Mouse (Mus musculus) cerebellum, postnatal 4 days (tissue): ENCODE measurements around the gene Card10.
A peak's percentile ranks its signal among the peaks of the same experiment; 100 is the strongest.

Source experiments
- DNase-seq, 2 experiments: peaks; one replicate each; pipeline ENCODE4 v3.0.0; 2022; ENCODE audit warnings: low spot score in 2 of 2, mixed read lengths in 1 of 2

Card10 gene

DNA sequence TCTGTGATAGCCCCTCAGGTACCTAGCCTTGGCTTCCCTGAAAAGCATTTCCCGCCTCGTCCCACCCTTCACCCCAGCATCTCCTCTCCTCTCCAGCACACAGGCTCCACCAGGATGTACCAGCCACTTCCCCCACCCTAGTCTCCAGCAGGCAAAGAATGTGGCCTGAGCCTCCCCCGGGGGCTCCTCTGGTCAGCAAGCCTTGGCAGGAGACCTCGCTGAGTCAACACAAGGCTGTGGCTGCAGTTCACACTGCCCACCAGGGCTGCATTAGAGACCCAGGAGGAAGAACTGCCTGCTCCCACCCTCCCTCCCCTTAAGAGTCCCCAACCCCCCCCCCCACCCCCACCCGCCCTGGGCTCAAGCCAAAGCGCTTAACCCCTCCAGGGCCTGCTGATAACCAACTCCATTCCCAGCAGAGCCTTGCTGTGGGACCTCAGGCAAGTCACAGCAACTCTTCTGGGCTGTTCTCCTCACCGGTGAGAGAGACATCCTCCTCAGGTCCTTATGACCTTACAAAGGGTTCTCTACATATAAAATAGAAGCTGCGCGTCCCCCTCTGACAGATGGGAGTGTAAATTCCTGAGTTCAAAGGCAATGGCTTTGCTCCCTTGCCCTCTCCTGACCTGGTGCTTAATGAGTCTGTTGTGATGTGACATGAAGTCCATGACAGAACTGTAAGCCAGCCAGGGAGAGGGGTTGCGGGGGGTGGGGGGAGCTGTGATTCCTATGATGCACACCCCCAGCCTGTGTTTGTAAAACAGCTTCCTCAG lies 31.6 kb upstream of the Card10 start:
- DNase-seq, result no peak

DNA sequence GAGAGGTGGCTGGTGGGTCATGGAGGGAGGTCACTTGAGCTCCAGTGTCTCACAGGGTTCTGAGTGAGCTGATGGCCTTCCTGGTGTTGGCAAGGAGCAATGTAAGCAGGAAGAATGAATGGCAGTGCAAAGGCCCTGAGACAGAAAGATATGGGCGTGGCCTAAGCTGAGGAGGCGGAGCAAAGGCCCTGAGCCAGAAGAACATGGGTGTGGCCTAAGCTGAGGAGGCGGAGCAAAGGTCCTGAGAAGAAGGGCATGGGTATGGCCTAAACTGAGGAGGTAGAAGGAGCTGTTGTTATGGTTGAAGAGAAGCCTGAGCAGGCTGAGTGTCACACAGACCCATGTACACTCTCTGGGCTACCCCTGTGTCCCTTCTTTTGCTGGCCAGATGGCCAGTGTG lies 30.7 kb upstream of the Card10 start:
- DNase-seq, result no peak

DNA sequence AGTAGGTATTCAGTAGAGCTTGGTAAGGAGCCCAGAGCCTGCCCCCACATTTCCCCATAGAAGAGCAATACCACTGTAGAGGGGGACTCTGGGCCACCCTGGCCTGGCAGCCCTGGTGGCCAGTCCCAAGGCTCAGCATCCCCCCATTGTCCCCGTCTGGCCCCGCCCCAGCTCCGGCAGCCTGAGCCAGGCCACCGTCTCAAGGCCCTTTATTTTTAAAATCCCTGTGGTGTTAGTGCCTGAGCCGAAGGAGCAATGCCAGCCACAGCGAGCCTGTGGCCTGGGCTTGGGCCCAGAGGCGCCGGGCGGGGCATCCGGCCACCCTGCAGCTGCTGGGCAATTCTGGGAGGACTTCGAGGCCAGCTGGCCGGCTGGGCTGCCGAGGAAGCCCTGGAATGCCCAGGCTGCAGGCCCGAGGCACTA lies 29.9 kb upstream of the Card10 start:
- DNase-seq, result peak; percentile 52 to 80

DNA sequence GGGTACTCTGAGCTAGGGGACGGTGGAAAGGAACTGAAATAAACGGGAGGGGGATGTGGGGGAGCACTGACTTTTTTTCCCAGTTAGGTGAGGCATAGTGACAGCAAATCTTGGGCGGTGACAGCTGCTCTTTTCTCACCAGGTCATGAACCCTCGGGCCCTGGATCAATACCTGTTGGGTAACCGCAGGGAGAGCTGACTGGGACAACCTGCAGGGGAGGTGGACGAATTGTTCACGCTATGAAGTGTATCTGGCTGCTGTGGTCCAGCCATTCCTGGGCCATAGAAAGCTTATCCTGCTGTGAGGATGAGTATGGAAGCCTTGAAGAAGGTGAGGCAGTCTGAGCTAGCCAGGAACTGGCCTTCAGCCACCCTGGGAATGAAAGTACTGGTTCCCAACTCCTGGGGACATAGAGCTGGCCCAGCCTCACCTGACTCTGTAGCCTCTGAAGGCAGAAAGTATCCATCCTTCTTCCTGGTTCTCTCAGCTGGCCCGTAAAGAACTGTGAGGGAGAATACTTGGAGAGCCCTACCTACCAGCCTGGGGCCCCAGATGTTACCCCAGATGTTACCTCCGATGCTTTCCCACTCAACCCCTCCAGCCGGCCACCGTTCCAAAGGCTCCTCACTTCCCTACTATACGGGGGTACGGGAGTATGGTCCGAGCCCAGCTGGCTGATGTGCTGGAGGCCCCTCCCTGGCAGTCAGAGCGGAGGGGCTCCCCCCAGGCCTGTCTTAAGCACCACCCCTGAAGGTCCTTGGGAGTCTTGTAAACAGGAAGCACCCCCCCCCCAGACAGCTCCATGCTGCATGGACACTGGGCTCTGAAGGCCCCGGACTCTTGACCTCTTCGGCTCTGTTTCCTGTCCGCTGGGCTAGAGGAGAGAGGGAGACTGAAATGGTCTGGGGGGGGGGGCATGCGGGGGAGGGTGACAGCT lies 29.1 kb upstream of the Card10 start:
- no peak for DNase-seq

DNA sequence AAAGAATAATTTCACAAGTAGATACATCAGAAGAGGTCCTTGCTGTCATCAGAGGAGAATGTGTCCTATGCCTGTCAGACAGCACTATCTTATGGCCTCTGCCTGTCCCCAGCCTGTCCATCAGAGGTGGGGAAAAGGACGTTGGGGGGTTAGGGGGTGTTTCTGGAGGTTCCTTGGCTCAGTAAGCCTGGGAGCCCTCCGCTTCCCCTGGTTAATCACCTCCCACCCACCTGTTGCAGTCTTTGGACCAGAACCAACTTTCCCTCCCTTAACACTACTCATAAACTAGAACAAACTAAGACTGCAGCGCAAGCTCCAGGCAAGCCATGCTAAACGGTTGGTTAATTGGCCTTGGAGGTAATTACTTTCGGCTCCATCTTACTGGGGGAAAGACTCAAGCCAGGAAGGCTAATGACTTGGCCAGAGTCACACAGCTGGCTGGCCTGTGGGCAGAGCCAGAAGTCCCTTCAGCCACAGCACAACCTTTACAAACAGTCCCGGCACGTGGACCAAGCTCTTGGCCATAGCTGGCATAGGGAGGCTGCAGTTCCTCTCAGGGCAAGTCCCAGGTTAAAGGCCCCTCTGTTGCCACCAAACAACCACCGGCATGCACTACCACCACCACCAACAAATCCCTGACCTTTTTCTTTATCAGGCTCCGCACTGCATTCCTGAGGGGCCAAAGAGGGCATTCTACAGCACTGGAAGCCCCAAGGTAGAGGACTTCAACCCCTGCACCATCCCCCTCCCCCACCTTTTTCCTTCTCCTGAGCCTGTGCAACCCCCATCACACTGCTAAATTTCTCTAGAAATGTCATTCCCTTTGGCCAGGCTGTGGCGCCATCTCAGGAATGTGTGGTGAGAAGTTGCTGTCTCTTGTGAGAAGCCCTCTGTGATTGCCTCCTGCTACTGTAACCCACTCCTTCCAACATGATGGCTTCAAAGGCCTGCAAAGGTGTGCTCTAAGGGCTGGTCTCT lies 28.2 kb upstream of the Card10 start:
- DNase-seq, result no peak

DNA sequence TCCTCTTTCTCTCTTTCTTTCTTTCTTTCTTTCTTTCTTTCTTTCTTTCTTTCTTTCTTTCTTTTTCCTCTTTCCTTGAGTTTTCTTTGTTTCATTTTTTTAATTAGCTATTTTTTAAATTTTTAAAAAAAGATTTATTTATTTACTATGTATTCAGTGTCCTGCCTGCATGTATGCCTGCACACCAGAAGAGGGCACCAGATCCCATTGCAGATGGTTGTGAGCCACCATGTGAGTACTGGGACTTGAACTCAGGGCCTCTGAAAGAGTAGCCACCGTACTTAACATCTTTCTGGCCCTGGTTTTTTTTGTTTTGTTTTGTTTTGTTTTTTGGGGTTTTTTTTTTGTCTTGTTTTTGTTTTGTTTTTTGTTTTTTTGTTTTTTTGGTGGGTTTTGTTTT lies 26.8 kb upstream of the Card10 start:
- no peak for DNase-seq

DNA sequence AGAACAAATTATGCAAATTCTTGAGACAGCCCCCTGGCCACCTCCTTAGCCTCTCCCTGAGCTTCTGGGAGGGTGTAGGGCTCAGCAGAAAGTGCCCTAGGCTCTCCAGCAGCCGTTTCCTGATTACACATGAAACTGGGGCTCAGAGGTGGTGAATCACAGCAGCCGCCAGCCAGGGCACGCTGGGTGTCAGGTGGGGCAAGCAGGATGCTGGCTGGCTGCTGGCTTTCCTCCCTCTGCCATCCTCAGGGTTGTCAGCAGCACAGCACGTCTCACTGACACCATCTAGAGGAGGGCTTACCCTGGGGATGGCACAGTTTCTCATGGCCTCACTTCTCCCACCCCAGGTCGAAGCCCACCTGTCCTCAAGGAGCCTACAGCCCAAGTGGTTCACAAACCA lies 25.5 kb upstream of the Card10 start:
- DNase-seq, result no peak

DNA sequence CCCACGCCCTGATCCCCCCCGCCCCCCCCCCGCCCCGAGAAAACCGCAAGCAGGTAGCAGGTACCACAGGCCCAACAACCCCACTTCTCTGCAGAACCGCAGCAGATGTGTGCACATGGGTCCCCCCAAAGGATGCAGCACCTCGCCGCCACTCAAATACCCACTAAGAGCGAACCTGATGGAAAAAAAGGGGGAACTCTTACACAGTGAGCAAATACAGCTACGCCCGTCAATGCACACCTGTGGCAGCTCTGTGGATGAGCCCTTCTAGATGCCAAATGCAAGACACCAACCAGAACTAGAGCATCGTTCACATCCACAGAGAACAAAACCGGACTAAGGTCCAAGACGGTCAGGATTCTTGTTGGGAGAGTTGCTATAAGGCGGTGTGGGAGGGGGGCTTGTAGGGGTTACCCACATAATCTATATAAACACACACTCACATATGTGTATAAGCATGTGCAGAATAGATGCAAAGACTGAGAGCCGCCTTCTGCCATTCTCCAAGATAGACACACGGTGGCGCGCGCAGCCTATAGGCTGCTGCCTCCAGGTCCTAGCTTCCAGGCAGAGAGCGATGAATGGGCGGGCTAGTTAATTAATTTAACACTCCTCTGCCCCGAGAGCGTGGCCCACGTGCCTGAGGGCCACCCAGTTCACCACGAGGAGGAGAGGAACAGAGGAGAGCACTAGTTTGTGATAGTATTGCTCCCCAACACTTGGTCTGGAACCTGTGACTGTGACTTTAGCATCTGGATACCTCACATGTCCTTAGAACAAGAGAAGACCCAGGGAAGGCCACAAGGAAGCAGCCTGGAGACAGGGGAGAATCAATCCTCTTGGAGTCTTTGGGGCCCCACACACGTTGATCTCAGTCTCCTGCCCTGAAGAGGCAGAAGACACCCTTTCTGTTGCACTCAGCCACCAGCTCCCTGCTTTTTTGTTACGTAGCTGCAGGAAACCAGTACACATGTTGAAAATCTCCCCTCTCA lies 23.7 kb upstream of the Card10 start:
- DNase-seq, result peak in 1 of 2 experiments; percentile 74

DNA sequence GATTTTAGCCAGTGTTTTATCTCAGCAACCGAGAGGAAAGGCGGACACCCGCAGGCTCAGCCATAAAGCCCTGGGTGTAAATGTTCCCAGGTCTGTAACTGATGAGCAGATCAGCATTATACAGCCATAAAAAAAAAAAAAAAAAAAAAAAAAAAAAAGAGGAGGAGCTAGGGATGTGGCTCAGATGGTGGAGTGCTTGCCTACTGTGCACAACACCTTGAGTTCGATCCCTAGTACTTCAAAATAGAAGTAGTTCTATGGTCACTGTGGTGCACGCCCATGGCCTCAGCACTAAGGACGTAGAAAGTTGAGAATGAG lies 13.2 kb upstream of the Card10 start:
- DNase-seq, result no peak

DNA sequence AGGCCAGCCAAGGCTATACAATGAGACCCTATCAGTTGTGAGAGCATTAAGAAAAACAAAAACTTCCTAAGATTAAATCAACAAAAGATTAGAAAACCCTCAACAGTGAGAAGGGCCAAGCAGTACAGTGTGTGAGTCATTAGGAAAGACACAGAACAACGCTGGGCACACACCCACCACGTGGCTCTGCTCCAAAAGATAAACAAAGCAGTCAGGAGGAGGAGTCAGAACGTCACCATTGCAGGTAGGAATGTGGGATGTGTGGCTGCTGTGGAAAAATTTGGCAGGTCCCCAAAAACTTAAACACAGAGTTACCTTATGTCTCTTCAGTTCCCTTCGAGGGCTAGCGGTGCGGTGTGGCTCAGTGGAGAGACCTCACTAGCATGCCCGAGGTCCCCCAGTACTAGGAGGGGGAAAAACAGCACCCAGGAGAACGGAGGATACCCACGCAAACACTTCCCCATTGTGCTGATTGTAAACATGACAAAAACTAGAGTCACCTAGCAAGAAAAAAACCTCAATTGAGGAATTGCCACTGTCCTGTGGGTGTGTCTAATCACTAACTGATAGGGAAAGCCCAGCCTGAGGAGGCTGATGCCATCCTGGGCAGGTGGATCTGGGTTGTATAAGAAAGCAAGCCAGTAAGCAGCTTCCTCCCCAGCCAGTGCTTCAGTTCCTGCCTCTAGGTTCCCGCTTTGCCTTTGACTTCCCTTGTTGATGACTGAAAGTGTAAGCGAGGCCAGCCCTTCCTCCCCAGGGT lies 12.7 kb upstream of the Card10 start:
- no peak for DNase-seq

DNA sequence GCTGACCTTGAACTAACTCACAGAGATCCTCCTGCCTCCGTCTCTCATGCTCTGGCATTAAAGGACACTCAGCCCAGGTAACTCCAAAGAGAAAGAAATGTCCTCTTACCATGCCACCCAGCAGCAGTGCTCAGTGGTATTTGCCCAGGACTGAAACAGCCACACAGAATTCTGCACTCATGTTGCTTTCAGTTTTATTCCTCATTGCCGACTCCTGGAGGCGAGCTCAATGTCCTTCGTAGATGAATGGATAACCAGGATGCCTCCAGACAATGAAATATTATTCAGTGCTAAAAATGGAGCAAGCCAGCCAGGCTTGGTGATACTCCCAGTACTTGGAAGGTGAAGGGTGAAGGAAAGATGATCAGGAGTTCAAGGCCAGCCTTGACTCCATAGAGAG lies 10.8 kb upstream of the Card10 start:
- no peak for DNase-seq

DNA sequence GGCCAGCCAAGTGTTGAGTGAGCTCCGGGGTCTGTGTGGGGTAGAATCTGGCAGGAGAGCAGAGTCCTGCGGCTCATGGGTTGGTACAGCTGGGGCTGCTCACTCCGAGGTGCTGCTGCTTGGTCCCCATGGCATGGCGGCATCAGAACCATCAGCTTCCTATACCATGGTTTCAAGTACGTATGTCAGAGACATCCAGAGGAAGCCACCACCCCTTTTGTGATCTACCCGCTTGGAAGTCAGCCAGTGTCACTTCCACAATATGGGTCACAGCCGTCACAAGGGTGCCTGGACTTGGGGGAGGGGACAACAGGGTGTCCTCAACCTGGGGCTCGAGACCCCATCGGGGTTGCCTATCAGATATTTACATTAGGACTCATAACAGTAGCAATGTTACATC lies 7.3 kb upstream of the Card10 start:
- no peak for DNase-seq

DNA sequence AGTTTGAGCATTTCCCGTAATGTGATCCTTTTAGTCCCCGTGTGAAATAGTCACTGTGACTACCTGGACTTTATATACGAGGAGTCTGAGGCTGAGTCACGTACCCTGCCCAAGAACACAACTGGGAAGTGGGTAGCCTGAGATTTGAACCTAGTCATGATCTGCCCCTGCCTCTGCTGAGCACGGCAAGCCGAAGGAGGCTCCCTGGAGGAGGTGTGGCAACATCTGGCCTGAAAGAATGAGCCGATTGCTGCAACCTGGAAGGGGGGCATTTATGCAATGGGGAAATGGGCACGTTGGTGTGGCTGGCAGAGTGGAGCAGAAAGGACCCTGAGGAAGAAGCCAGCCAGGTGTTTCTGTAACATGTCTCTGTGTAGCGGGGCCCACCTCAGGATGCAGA lies 6.9 kb upstream of the Card10 start:
- DNase-seq, result no peak

DNA sequence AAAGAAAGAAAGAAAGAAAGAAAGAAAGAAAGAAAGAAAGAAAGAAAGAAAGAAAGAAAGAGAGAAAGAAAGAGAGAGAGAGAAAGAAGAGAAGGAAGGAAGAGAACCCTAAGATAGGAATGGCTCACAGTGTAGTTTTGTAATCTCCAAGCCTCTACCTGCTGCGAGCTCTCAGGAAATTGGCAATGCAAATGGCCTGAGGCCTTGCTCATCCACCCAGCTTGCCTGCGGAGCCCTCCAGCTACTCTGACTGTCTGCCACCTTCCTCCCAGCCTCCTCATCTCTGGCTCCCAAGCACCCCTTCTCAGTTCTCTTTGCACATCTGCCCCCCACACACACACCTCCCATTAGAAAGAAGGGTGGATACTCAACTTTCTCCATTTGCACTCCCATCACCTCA lies 6.1 kb upstream of the Card10 start:
- no peak for DNase-seq

DNA sequence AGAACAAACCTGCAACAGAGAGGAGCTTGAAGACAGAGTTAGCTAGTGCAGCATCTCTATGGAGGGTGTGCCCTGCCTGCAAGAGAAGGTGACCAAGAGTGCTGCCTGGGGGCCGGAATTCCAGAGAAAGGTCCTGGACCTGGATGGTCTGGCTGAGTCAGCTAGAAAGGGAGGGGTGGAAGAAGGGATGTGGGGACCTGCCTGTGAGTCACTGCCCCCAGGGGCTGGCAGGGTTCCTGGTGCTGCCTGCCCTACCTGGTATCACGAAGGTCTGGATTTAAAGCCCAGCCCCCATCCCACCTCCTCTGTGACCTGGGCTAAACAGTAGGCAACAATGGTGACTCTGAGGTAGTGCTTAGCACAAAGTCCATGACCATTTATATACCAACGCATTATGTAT lies 4.3 kb upstream of the Card10 start:
- no peak for DNase-seq

DNA sequence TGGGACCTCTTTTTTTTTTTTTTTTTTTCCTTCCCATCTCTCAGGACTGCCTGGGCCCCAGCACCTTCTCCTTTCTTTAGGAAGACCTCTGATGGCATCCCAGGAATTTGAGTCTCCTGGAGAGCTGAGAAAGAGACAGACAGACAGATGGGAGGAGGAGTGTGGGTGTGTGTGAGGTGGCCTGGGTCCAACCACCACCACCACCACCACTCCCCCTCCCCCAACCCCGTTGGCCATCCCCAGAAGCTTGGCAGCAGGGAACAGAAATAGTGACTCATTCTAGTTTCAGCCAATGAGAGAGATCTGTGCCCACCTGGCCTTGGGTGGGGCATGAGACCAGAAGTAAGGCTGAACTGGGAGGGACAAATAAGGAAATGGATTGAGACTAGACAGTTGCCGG lies 3.8 kb upstream of the Card10 start:
- DNase-seq, result no peak

DNA sequence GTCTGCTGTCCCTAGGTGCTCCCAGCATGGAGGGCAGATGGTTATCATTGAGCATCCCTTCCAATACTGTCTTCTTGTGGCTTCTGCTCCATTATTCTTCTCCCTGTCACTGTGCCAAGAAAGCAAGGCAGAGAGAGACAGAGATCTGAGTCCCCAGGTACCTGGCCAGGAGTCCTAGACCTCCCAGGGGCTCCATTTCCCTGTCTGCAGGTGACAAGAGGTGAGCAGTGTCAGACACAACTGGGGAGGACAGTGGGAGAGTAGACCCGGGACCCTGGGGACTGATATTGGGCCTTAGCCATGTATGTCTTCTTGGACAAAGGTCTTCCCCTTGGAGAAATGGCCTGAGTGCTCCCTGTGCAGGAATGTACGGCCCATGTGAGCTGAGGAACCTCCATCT lies 2.5 kb upstream of the Card10 start:
- no peak for DNase-seq

DNA sequence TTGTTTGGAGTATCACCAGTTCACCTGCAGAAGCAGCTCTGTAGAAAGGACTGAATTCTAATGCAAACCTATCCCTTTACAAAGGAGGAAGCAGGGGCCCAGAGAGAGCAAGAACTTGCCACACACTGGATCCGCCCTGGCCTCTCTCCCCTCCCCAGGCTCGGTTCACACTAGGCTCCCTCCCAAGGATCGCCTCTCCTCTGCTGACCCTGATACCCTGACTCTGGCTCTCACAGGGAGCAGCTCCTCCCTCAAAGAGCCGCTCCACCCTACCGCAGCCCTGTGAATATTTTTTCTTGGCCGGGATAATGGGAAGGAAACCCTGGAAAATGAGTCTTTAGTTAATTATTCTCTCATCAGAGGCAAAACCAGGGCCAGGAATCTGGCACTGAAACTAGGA lies 1.5 kb upstream of the Card10 start:
- no peak for DNase-seq

DNA sequence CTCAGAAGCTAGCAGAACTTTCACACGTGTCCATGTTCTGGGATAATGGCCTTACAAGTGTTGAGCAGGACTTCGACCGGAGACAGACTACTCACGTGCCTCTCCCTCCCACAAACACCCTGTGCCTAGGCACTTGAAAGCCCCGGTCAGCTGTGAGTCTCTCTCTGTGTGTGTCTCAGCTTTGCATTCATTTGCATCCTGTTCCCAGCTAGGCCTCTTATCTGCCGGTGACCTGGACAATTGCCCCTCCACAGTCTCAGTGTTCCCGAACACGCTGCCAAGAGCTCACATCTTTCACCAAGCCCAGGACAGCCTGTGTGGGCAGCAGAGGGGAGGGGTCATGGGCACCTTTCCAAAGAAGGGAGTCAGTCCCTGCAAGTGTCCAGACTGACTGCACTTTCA lies 658 bp upstream of the Card10 start:
- no peak for DNase-seq
